Mouse (Mus musculus) CD4-positive naive resting alpha-beta T cell, adult 76 days (primary cell): ENCODE results near the gene Uqcr11. TPM values are rescaled to one million over a fixed set of nuclear protein-coding genes. Genes with fewer than 3 reads are reported as not detected.

Source experiments
- total RNA-seq: library from RNA; stranded (reverse); gene quantifications from one replicate; pipeline ENCODE4 v1.2.4, GENCODE M21; 2023

The Uqcr11 gene
- total RNA-seq = 47.1 TPM

DNA sequence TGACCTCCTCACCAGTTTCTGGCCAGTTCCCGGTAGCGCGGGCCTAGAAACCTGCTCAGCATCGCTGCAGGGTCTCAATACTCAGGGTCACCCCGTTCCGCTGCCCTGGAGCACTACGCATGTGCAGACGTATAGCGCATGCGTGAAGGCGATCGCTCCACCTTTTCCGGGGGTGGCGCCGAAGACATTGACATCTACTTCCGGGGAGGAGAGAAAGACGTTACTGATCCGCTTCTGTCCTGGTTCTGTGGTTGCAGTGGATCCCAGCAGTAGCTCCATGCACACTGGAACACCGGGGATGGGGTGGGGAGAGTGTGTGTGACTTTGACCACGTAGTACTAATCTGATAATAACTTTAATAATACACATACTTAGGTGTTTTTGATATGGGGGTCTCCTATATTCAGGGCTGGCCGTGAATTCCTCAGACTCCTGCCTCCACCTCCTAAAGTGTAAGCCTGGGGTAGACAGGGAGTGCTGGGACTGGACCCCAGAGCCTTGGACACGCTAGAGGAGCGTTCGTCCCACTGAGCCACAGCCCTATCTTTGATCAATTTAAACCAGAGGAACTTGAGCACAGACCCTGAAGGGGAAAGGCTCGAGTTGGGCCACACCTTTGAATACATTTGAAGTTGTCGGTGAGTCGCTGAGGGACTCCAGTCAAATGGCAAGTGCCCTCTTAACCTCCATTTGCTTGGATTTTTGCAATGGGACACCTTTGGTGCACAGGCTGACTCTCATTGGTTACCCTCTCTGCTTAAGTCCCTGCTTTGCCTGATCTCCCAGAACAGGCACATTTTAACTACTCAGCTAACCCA, at the start of gene Uqcr11:
TSS of gene Uqcr11 (minus strand) at position 147 of the 818 bp plus-strand sequence.

DNA sequence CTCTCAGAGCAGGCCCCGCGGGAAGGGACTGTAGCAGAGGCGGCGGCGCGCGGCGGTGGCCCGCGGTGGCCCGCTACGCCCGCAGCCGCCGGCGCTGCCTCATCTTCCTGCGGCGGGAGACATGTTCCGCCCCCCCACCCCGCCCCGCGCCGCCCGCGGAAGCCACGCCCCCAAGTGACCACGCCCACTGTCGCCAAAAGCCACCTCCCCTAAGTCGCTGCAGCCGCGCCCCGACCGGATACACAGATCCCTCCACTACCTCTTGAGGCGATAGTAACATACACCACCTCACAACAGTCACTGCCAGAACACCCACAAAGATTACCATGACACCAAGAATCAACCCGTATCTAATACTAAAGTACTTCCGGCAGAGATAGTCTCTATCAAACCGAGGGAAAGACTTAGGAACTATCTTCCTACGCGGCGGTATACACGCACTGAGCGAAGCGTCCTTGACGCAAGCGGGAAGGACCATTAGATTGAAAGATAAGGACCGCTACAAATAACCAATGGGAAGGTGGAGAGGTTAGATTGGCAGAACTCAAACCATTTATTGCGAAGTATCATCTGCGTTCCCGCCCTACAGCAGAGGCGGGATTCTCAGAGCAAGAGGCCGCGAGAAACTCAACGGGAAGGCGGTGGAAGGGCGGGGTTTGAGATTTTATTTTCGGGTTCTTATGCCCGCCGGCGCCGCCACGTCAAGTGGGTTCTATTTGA, 27.0 kb upstream of the Uqcr11 start, which contains the start of gene Tcf3:
TSS of gene Tcf3 (minus strand) at position 135 of the 720 bp plus-strand sequence.

DNA sequence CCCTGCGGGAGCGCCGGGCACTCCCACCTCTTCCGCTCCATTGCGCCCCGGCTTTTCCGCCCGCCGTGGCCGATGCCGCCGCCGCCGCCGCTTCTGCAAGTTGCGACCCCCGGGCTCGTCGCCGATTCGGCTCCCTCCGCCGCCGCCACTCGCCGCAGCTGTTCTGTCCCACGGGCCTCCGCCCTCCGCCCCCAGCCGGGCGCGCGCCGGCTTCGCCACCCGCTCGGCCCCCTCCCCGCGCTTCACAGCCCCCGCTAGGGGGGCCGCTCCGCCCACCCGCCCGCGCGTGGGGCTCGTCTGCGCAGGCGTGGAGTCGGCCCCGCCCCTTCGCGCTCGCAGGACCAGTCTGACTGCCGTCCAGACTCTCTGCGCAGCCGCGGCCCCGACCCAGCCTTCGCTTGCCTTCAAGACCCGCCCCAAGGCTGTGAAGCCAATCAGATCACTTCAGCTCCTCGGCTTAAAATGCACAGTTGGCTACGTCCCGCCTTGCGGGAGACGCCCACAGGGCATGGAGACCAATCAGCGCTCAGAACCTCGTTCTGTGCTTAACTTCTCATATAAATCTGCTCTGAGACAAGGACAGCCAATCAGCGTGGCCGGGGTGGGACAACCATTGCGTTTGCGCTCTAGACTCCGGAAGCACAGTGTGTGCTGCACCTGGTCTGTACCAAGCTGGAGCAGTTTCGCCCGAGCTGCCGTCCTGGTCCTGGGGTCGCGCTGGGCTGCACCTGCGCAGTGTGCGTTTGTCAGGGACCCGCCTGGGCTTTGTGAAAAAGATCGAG, 7.2 kb downstream of the Uqcr11 start, which contains the start of gene Mbd3:
TSS of gene Mbd3 (minus strand) at position 360 of the 782 bp plus-strand sequence.

DNA sequence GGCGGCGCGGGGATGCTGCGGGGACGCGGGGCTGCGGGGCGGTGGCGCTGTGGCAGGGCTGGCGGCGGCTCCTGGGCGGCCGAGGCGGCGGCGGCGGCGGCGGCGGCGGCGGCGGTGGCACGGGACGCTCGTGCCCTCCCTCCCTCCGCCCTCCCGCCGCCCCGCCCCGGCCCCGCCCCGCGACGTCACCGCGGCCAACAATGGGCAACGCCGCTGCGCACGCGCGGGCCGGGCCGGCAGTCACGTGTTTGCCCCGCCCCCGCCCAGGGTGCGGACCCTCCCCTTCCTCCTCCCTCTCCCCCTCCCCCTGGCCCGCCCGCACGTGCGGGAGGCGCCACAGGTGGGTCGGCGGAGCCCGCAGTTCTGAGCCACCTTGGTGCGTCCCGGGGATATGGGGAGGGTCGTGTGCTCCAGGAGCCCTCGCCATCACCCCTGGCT, 19.1 kb downstream of the Uqcr11 start, which contains the start of gene Mex3d:
TSS of gene Mex3d (minus strand) at position 138 of the 438 bp plus-strand sequence.

DNA sequence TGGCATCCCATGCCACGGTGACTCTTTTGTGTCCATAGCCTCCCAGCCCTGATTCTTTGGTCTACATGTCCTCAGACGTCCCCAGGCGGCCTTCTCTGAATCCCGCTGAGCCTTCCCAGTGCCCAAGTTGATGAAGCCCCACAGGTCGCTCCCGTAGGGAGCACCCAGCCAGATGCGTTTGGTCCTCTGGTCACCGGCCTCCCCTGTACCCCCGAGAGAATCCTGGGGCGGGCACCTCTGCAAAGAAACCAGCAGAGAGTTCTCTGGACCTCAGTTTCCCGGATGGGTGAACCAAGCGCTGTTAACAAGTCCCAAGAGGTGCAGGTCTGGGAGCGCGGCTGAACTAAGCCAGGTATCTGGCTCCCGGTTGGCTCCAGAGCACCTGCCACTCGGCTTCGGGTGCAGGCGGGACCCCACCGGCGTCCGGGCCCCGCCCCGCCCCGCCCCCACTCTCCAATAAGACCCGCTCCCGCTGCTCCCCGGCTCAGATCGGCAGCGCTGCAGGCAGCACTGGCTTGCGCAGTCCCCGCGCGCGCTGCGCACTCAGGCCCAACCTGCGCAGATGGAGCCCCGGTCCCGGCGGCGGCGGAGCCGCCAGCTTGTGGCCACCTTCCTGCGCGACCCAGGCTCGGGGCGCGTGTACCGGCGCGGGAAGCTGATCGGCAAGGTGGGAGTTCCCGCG, 50.5 kb downstream of the Uqcr11 start, which contains the start of gene Plk5:
TSS of gene Plk5 (plus strand) at position 459 of the 682 bp plus-strand sequence.

Other genes starting within 250 kb of the Uqcr11 start
- gene Cirbp, start 240.8 kb downstream of the Uqcr11 start, total RNA-seq = 229 TPM
- 14.7 TPM for gene 1600002K03Rik, start 233.9 kb downstream of the Uqcr11 start, total RNA-seq
- 0.44 TPM for gene Efna2, start 227.3 kb downstream of the Uqcr11 start, total RNA-seq
- gene Mum1, start 180.4 kb downstream of the Uqcr11 start, total RNA-seq = 70.1 TPM
- 83.2 TPM for gene Ndufs7, start 157.7 kb downstream of the Uqcr11 start, total RNA-seq
- gene Gamt, start 145.8 kb downstream of the Uqcr11 start, total RNA-seq = not detected
- 199 TPM for gene Dazap1, start 145.3 kb downstream of the Uqcr11 start, total RNA-seq
- gene Rps15, start 114.4 kb downstream of the Uqcr11 start, total RNA-seq = 4,176 TPM
- gene Apc2, start 110.9 kb downstream of the Uqcr11 start, total RNA-seq = 0.06 TPM
- gene 2310011J03Rik, start 86.3 kb downstream of the Uqcr11 start, total RNA-seq = 21.3 TPM
- 2.0 TPM for gene Pcsk4, start 77.3 kb downstream of the Uqcr11 start, total RNA-seq
- not detected for gene Reep6, start 76.9 kb downstream of the Uqcr11 start, total RNA-seq
- gene Adamtsl5, start 58.4 kb downstream of the Uqcr11 start, total RNA-seq = not detected
- gene Plk5, start 50.4 kb downstream of the Uqcr11 start, total RNA-seq = not detected
- gene Mex3d, start 19.2 kb downstream of the Uqcr11 start, total RNA-seq = 9.0 TPM
- 81.1 TPM for gene Mbd3, start 7.3 kb downstream of the Uqcr11 start, total RNA-seq
- gene Tcf3, start 26.8 kb upstream of the Uqcr11 start, total RNA-seq = 82.4 TPM
- not detected for gene Onecut3, start 88.0 kb upstream of the Uqcr11 start, total RNA-seq
- gene Atp8b3, start 132.3 kb upstream of the Uqcr11 start, total RNA-seq = not detected
- 141 TPM for gene Rexo1, start 154.7 kb upstream of the Uqcr11 start, total RNA-seq
- gene Klf16, start 170.5 kb upstream of the Uqcr11 start, total RNA-seq = 28.5 TPM
- 37.5 TPM for gene Abhd17a, start 183.5 kb upstream of the Uqcr11 start, total RNA-seq
- 44.2 TPM for gene Scamp4, start 196.0 kb upstream of the Uqcr11 start, total RNA-seq
- 3.3 TPM for gene Adat3, start 196.1 kb upstream of the Uqcr11 start, total RNA-seq
- gene Gm49322, start 199.2 kb upstream of the Uqcr11 start, total RNA-seq = 7.4 TPM
- 224 TPM for gene Csnk1g2, start 216.0 kb upstream of the Uqcr11 start, total RNA-seq